Mouse (Mus musculus) bone marrow, adult 2 months (tissue): Measurements from ENCODE around the gene Ms4a4a.
"Not testable (repeated sequence)": the region's sequence is repeated elsewhere in the genome, so short reads cannot be mapped to it uniquely, and the experiment has no call there.

Experiments
- CTCF ChIP-seq: fragments of 200-500 bp; IDR thresholded peaks from 2 replicates; pipeline ENCODE4 v1.5.1; 2011; ENCODE audit warnings: low read length, control low read depth; ENCODE audit not compliant: control insufficient read depth, insufficient read depth
- POLR2A ChIP-seq: fragments of 200-500 bp; IDR thresholded peaks from 2 replicates; pipeline ENCODE4 v1.6.1; 2011; ENCODE audit warnings: low read depth, mild to moderate bottlenecking, control low read depth, low read length, borderline replicate concordance; ENCODE audit not compliant: control insufficient read depth

DNA sequence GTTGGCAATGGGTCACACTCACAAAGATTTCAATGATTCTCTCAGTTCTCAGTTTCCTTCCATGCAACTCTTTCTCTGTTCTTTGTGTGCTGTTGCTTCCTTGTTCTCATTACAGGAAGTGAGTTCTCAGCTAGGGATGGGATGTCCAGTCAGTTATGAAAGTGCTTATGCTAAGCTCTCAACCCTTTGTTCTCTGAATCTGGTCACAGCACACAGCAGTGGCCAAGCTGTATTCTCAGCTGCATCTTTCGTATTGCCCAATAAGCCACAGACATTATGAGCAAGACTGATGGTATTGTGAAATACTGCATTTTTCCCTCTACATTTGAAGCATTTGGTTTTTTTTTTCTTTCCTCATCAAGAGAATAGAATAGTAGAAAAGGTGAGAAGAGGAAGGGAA lies 55.9 kb downstream of the Ms4a4a start:
- not testable (repeated sequence) for TF ChIP-seq CTCF, POLR2A
